Mouse (Mus musculus): Measurements from ENCODE around the gene Trove2.
"Not testable (repeated sequence)": the region's sequence is repeated elsewhere in the genome, so short reads cannot be mapped to it uniquely, and the experiment has no call there.

Gene Trove2

DNA sequence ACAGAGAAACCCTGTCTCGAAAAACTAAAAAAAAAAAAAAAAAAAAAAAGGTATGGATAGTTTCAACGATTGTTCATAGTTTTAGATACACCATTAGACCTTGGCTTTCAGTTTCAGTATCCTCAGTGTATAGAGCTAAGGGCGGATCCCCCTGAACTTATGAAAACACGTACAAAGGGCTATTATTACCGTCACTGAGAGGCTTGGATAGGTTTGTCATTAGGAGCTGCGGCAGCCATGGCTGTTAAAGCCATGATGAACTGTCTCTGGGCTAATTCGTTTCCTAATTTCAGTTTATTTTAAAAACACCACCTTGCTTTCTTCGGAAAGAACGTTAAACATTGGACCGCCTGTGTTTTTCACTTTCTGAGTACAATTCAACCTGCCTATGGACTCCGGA, 38.1 kb downstream of the Trove2 start:
- DNase-seq: peak in 1 of 2 experiments; percentile 15

- no peak for DNase-seq
These were observed 42.9 kb downstream of the Trove2 start for GRCm38 (mm10) chr1:143733914-143734410.

DNA sequence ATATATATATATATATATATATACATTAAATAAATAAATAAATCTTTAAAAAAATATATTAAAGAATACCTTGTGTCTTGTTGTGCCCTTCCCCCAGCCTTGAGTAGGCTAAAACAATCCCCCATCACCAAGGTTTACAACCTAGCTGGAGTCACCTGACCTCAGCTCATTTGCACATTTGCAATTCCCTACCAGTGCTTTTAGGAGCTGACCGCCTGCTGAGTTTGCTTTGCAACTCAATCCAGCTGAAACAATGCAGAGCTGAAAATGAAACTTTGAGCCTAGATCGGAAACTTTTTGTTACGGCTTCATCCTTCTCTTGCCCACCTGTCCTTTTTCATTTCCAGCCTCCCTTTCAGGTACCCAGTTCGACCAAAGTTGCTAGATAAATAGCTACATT, 45.2 kb downstream of the Trove2 start:
- DNase-seq: no peak

DNA sequence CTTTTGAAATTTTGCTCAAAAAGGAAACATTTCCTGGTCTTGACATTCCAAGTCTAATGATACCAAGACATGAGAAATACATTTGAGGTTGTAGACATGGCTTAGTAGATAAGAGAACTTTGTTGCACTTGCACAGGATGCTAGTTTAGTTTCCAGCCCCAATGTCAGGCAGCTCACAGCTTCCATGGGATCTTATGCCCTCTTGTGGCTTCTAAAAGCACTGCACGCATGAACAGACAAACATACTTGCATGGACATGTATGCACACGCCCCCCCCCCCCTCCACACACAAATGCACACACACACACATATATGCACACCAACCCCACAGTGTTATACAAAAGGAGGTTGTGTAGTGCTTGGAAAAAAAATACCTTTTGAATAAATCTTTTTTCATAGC, 46.0 kb downstream of the Trove2 start:
- DNase-seq: no peak

DNA sequence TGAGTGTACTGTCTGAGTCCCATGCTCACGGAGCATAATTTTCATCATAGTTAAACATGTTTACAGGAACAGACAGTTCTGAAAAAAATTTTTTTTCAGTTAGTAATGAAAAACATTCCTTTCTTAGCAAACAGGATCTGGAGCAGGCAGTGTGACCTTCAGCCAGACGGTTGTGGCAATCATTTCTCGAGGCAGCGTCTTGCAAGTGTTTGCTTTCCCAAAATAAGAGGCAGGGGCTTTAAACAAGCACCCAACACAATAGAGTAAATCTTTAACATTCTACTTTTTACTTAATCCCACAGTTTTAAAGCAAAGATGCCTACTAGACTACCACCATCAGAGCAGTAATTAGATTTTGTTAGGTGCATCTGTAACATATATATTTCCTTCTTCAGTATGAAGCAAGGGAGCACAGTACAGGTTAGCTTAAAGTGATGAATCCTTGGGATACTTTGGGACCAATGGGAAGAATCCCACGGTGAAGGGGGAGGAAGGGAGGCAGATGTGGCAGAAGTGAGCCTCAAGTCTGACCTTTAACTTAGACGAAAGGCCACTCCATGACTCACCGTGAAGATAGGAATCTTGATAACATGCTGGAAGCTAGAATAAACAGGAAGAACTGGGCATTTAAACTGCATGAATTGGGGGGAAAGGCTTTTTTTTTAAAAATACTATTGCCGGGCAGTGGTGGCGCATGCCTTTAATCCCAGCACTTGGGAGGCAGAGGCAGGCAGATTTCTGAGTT, 49.0 kb downstream of the Trove2 start:
- no peak for DNase-seq

- DNase-seq: no peak
These were observed 52.3 kb downstream of the Trove2 start for GRCm38 (mm10) chr1:143724456-143725064.

GRCm38 (mm10) chr1:143716038-143716437, 60.8 kb downstream of the Trove2 start, which contains the start of gene Glrx2:
Glrx2 (plus strand) TSS chr1:143716338.
- DNase-seq: not testable (repeated sequence)

- no peak for DNase-seq
These were observed 66.3 kb downstream of the Trove2 start for GRCm38 (mm10) chr1:143710627-143710976.

- no peak for DNase-seq
These were observed 66.8 kb downstream of the Trove2 start for GRCm38 (mm10) chr1:143709966-143710626.

DNA sequence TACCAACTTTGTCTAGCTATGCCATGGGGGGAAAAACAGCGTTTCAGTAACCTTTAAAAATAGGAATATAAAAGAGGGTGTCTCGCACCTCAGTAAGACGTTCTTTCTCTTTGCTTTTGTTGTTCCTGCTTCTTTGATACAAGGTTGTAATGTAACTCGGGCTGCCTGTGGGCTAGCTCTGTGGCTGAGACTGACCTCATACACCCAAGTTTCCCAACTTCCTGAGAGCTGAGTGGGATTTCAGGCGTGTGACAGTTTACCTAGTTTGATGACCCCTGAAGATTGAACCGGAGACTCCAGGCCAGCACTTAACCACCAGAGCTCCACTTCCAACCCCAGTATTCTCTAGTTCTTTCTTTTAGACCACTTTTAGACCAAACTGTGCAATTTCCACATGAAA, 68.5 kb downstream of the Trove2 start:
- no peak for DNase-seq

DNA sequence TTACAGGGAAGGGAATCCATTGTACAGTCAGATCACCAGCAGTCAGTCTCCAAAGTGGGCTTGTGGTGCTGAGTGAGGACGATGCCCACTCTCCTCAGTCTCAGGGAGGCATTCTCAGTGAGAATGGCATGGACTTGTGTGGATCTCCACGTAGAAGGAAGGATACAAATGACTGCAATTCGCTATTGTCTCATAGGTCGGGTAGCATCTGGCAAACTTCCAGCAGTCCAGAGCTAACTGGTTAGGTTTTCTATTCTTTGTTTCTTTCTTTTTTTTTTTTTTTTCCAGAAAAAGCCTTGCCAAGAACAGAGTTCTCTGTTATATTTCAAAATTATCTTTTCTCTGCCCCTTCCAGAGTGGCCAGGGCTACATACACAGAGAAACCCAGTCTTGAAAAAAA, 69.9 kb downstream of the Trove2 start:
- no peak for DNase-seq

GRCm38 (mm10) chr1:143702741-143703262, 74.1 kb downstream of the Trove2 start, which contains the start of gene Cdc73:
Cdc73 (minus strand) TSS chr1:143702893.
- DNase-seq: peak; percentile 93 to 96

GRCm38 (mm10) chr1:143702141-143702740, 74.6 kb downstream of the Trove2 start:
- peak in 1 of 2 experiments; percentile 72 for DNase-seq

DNA sequence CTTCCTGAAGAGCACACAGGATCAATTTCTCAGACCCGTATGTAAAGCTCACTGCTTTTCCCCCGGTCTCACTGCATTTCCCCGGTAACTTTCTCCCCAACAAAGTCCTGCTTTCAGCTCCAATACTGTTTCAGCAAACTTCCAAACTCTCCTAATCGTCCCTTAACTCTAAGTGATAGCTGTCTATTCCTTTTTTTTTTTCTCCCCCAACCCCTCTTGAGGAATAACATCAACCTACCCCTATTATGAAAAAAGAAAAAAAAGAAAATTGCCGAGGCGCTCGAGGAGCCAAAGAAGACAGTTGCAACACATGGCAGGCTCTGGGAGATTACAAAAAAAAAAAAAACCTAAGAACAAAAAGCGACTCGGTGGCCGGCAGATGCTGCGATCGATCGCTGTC, 75.1 kb downstream of the Trove2 start:
- no peak for DNase-seq
